Mouse (Mus musculus) spleen, postnatal 4 days (tissue): ENCODE data around the gene Snx1.

Source experiments
- DNase-seq, 2 experiments: peaks; one replicate each; pipeline ENCODE4 v3.0.0; 2022; ENCODE audit warnings: low spot score in 2 of 2

Gene Snx1

DNA sequence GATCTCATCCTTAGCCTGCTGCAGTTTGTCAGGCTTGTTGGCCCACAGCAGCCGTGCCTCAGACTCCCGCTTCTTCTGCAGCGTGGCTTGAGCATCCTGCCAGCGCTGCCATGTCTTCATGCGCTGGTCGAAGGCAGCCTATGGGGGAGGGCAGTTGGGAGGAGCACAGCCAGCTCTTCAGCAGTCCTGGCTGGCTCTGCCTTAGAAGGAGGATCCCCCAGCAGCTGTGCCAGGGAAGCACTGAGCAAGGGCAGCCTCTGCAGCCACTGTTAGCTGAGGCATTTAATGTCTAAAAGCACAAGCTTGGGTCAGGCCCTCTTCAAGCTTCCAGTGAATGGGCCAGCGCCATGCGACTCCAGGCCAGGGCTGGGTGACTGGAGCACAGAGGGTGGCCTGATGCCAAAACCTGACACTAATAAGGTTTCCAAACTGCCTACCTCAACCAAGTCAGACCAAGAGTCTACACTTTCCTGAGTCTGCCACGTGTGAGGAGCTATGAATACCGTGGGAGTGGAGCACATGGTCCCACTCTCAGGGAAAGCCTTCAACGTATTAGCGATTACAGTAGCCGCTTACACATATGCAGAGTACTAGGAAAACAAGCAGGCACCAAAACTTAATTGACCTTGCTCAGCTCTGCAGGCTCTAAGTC is 35.7 kb downstream of the Snx1 start:
- no peak for DNase-seq

DNA sequence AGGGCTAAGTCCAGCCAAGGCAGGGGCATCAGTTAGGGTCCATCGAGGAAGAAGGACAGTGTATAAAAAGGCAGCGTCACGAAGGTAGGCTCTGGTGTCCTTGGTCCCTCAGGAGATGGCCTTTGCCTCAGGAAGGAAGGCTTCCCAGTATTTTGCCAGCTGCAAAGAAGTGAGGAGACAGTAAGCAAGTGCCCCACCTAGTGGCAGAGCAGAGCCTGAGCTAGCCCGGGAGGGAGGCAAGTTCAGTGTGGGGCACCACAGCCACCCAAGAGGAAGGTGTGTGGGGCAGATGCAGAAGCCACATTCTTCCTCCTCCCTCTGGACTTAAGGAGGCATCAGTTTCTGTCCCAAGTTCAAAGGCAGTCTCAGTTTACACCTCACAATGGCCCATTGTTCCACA is 38.0 kb downstream of the Snx1 start:
- DNase-seq: peak; percentile 64 to 86

- no peak for DNase-seq
Observed at GRCm38 (mm10) chr9:66087062-66087461, 39.3 kb downstream of the Snx1 start.

GRCm38 (mm10) chr9:66084171-66084570 is 42.2 kb downstream of the Snx1 start:
- DNase-seq: no peak

- no peak for DNase-seq
Observed at GRCm38 (mm10) chr9:66081999-66082398, 44.4 kb downstream of the Snx1 start.

DNA sequence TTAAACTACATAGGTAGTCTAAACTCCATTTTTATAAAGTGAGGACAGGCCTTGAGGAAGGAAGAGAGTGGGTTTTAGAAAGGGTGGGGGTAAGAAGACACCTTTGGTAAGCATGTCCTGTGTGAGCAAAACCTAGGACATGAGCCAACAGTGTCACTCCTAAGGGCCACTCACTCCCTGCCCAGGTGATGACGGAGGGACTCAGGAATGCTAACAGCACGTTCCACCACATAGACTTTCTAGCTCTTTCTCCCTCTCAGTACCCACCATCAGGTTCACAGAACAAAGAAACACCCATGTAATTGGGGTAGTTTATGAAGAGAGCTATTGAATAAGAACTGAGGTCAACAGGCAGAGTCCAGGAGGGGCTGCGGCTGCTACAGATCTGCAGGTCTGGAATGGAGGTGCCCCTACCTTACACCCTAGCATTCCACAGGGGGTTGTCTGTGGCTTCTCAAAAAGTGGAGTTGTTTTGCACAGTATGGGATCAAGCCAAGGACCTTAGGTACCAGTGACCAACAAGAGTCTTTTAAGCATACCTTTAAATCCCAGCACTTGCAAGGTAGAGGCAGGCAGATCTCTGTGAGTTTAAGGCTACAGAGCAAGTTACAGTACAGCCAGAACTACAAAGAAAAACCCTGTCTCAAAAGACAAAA is 45.5 kb downstream of the Snx1 start:
- DNase-seq: no peak

GRCm38 (mm10) chr9:66078493-66078892 is 47.9 kb downstream of the Snx1 start:
- no peak for DNase-seq

DNA sequence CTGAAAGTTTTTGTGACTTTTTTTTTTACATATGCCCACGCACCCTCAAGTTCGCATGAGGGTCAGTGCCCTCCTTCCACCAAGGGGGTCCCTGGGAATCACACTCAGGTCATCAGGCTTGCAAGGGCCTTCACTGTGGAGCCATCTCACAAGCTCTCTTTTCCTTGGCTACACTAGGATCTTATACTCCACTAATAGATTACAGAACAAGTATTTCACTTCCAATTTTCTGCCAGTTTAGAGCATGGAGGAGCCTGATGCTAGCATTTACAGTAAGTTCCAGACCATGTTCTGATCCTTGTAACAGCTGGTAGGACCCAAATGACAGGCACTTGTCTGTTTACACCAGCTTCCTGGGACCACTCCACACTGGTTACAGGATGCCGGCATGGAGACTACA is 48.3 kb downstream of the Snx1 start:
- no peak for DNase-seq

- DNase-seq: no peak
Observed at GRCm38 (mm10) chr9:66072754-66073153, 53.6 kb downstream of the Snx1 start.

GRCm38 (mm10) chr9:66070151-66070550 is 56.2 kb downstream of the Snx1 start:
- no peak for DNase-seq

GRCm38 (mm10) chr9:66069583-66069982 is 56.8 kb downstream of the Snx1 start, which contains the start of gene Snx22:
Snx22 (minus strand) TSS chr9:66069719.
- DNase-seq: peak; percentile 97 to 99

GRCm38 (mm10) chr9:66068971-66069391 is 57.4 kb downstream of the Snx1 start:
- DNase-seq: peak; percentile 65 to 87

DNA sequence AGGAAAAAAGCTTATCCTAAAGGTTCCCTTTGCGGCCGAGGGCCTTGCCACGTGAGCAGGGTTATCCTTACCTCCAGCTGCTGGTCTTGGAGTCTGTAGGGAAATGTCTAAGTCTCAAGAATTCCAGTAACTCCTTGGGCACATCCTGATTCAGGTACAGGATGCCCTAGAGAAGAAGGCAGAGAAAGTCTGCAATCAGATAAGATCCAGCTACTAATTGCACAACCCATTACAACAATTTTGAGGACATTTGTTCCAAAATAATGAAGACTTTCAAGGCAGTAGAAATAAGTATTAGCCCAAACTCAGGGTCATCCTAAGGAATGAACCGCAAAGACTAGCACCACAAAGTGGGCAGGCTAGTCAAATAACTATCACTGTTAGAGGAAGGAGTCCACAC is 58.3 kb downstream of the Snx1 start:
- no peak for DNase-seq

DNA sequence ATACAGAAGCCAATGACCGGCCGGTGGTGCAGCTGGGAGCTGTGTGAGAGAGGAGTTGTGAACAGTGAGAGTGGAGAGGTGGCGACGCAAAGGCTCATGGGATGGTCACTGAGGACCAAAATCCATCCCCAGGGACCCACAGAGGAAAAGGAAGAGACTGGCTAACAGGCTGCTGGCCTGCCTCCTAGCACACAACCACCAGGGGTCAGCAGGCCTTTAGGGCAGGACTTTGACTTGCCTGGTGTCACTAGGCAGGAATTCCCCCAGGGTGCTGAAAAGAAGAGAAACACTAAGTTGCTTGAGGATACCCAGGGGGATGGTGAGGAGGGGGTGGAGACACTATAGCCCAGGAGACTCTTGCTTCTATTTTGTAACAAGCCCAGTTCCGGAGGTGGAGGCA is 58.8 kb downstream of the Snx1 start:
- DNase-seq: peak; percentile 60 to 79

- DNase-seq: no peak
Observed at GRCm38 (mm10) chr9:66066791-66067190, 59.6 kb downstream of the Snx1 start.

DNA sequence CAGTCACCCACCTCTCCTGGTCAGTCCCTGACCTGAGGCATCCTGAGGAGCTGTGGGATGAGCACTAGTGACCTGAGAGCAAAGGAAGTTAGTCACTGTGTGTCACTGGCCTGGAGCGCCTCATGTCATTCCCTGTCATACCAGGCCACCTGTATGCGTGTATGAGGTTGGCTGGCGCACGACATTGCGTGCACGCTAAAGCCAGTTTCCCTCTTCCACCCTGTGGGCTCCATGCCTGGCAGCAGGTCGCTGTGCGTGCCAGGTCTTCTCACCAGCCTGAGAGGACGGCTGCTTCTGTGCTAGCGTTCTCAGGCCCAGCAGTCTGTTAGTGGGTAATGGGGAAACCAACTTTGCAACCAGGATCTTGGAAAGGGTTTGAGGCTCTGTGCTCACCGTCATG is 62.1 kb downstream of the Snx1 start:
- no peak for DNase-seq

GRCm38 (mm10) chr9:66063446-66063845 is 62.9 kb downstream of the Snx1 start:
- DNase-seq: no peak

DNA sequence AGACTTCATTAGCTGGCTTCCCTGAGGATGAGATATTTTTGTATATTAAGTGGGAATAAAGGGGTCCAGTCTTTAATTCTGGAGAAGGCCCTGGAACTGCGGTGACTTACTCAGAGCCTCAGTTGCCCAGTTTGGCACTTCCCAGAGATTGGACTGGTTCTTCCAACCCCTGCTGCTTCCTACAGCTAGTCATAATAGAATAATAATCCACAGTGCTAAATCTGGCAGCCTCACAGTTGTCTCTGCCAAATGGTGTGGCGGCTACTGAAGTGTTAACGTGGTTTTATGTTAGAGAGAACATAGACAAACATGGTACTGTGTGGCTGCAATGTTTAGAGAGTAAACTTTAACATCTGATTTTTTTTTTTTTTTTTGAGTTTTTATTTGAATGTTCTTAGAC is 64.7 kb downstream of the Snx1 start:
- no peak for DNase-seq

DNA sequence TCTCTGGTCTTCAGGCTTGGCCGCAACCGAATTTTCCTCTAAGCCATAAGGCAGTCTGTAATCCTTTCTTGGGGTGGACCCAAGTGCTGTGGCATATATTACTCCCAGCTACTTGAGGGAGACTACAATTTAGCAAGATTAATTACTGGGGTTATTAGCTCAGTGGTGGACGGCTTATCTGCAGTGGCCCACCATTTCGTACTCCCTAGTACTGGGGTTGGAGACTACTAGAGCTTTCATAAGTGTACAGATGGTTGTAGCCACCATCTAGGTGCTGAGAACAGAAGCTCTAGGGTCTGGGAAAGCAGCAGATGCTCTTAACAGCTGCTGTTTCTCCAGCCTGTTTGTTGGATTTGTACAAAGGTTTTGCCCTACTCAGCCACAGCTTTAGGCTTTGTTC is 65.4 kb downstream of the Snx1 start:
- DNase-seq: no peak

DNA sequence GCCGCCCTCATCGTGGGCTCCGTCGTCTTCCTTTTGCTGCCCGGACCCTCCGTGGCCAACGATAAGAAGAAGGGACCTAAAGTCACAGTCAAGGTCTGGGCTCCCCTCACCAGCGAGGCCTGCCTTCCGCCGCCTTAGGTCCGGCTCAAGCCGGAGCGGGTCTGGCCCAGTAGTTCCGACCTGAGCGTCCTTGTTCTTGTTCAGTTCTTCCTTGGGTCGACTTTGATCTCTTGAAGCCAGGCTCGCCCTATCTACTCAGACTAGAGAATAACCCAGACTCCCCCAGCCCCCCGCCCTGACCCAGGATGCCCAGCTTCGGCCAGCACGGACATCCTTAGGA is 66.1 kb downstream of the Snx1 start:
- DNase-seq: no peak

DNA sequence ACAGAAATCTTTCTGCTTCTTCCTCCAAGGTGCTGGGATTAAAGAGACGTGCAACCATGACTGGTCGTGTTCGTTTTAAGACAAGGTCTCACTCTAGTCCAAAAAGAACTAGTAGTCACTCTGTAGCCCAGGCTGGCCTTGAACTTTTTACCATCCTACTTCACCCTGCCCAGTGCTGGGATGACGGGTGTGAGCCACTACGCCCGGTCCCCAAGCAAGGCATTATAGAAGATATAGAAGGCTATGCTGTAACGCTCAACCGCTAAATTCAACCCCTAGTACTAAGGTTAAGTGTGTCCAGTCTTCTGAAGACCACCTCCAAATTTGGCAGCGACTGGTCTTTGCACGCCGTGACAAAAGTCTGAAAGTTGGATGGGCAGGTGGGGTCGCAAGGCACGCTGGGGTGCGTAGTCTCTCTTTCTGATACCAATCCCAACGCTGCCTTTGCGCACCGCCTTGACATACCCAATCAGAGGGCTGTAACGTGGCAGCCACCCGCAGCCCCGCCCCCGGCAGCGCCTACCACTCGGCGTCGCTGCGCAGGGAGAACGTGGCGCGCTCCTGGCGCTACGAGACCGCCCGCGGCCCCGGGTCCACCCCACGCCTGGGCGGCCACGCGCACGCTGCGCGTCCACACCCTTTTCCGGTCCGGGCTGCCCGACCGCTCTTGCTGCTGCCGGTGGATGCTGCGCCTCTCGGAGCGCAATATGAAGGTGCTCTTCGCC is 66.6 kb downstream of the Snx1 start, which contains the start of gene Ppib:
Ppib (plus strand) TSS at position 640 of the 725 bp plus-strand sequence.
- peak; percentile 97 to 98 for DNase-seq

GRCm38 (mm10) chr9:66053620-66054019 is 72.8 kb downstream of the Snx1 start:
- DNase-seq: no peak

GRCm38 (mm10) chr9:66052731-66053130 is 73.7 kb downstream of the Snx1 start:
- DNase-seq: no peak
